Mouse (Mus musculus) embryonic facial prominence, embryonic 13.5 days (tissue): ENCODE data around the gene Slc44a5. TPM values are rescaled to one million over a fixed set of nuclear protein-coding genes. Genes with fewer than 3 reads are reported as not detected.

Experiments
- polyA plus RNA-seq: library from polyadenylated mRNA; unstranded; fragments of >200 nt; fragmentation: Nextera tagmentation; extraction: Ambion mirVana; gene quantifications from 2 replicates; pipeline ENCODE4 v1.2.1, GENCODE M21; 2015

Gene Slc44a5
- polyA plus RNA-seq, 1 experiment from 2014 or later, result 2.2 TPM

Other genes with a start within 250 kb of the Slc44a5 start
- 60.3 and 65.2 TPM in 2 replicates for gene St6galnac3, start 248.3 kb upstream of the Slc44a5 start, polyA plus RNA-seq
- gene Asb17, start 129.2 kb upstream of the Slc44a5 start, polyA plus RNA-seq, result 0.22 and 0.39 TPM in 2 replicates
- 0.10 and 0.18 TPM in 2 replicates for gene Msh4, start 67.3 kb upstream of the Slc44a5 start, polyA plus RNA-seq
- gene Rabggtb, start 60.4 kb upstream of the Slc44a5 start, polyA plus RNA-seq, result 50.9 and 53.1 TPM in 2 replicates
- 65.6 and 72.2 TPM in 2 replicates for gene Acadm, start 28.8 kb upstream of the Slc44a5 start, polyA plus RNA-seq